Mouse (Mus musculus) gastrocnemius, adult 18-20 months (tissue): ENCODE measurements around the gene Abcg8. TPM values are rescaled to one million over a fixed set of nuclear protein-coding genes. Genes with fewer than 3 reads are reported as not detected.

Experiments
- DNase-seq: peaks from one replicate; pipeline ENCODE4 v3.0.0; 2021; ENCODE audit warnings: low spot score
- total RNA-seq, 2 experiments: library from RNA; stranded (reverse); gene quantifications; 2 replicates each; pipeline ENCODE4 v1.2.3; 2021

The Abcg8 gene
- total RNA-seq, 2 experiments from 2014 or later: not detected

- DNase-seq: no peak
Measured at GRCm38 (mm10) chr17:84709403-84709851, 33.3 kb downstream of the Abcg8 start.

DNA sequence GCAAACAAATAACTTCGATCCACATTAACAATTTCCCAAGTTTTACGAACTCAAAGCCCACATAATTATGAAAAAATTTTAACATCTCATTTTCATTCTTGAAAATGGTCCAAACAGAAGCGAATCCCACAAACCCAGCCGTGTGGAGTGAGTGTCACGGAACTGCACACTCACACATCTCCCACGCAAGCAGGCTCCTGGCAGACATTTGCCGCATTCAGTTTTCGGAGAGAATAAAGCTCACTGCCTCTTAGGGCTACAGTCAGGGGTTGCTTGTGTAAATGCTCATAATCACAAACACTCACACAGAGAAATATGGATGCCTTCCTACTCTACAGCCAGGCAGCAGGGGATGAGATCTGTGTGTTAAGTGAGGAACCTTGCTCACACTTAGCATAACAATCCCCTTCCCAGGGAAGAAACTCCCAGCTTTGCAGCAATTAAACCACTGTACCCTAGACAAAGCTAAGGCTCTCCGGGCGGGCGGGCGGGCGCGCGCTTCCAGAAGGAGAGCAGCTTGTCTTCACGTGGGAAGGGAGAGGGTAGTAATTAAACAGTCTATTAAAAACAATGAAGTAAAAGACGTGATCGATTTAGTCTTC lies 37.6 kb downstream of the Abcg8 start:
- no peak for DNase-seq

DNA sequence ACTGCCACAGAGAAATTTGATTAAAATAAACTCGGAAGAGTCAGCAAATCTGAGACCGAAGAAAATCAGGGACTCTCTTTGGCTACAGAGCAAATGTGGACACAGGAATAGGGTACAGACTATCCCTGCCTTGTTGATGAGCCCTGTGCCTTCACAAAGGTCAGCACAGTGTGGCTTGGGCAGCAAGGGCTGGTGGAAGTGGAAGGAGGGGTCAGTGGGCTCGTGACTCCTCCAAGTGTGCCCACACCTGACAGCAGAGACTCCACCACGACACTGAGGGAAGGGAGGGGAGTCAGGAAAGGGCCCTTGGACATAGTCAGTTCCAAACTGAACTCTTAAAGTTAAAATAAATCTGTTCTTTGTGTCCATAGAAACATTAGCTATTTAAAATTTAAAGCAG lies 38.8 kb downstream of the Abcg8 start:
- DNase-seq: peak; percentile 54

DNA sequence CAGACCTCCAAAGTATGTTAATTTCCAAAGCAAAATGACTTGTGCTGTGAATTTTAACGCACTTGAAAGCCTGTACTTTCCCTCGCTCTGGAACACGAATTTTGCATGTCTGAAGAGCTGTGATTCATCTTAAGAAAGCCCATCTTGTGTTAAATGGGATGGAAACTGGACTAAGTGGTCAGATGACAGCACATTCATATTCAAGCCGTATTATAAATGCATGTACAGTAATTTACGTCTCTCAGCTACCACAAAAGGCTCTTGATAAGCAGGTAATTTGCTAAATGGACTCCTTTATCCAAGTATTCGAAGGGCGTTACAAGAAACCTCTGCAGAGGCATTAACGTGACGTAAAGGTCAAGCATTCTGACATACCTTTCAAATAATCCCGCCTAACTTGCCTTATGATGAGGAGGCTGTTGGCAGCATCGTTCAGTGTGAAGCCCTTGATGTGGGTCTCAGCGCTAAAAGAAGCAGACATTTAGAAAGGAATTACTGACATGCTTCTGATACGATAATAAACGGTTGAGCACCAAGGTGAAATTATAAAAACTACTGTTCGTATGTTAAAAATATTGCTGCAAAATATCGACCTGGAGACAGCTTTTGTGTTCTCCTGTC lies 40.3 kb downstream of the Abcg8 start:
- DNase-seq: no peak

DNA sequence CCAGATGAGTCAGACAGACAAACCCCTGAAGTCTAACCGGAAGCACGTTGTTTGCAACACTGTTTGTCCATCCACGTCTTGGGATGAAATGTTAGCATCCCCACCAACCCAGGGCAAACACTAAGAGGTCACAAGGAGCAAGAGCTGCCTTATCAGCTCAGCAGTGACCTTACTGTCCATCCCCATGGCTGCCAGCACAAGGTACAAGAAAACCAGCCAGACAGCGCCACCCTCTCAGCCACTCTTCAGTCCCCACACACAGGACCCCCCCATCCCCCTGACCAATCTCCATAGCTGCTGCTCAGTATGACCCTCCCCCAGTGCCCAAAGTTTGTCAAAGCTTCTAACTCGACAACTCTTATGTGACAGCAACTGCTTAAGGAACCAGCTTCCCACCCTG lies 41.3 kb downstream of the Abcg8 start:
- no peak for DNase-seq

- DNase-seq: no peak
Measured at GRCm38 (mm10) chr17:84719105-84719504, 43.0 kb downstream of the Abcg8 start.

GRCm38 (mm10) chr17:84724028-84724427 lies 47.9 kb downstream of the Abcg8 start:
- DNase-seq: no peak

DNA sequence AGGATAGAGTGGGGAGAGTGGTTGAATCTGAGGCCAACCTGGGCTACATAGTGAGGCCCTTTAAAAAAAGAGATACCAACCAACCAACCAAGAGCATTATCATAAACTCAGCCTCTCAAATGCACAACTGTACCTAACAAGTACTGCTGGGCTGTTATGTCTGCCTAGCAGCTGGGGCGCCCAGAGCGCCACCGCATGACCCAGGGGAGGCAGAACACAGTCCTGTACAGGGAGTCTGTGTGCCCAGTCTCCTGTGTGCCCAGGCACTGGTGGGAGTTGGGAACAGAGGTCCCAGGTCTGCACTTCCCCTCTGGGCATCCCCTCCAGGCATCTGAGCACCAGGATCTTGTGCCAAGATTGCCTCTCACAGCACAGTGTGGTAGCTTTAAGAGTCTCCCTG lies 49.1 kb downstream of the Abcg8 start:
- no peak for DNase-seq

- DNase-seq: no peak
Measured at GRCm38 (mm10) chr17:84728201-84728911, 52.3 kb downstream of the Abcg8 start.

GRCm38 (mm10) chr17:84729140-84729539 lies 53.0 kb downstream of the Abcg8 start:
- no peak for DNase-seq

DNA sequence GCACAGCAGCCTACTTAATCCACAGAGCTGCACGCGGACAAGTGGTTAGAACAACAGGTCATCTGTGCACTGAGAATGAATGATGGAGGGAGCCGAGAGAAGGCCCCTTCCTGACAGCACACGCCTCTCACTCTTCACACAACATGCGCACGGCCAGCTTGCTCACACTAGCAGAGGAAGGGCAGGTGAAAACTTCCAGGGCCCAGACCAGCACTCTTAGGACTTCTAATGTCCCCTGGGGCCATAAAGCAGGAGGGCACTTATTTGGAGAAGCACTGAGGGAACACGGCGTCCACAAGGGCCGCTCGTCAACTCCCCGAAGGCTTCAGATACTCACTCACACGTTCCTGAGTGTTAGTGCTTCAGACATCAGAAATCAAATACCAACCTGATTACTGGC lies 55.3 kb downstream of the Abcg8 start:
- no peak for DNase-seq

- DNase-seq: no peak
Measured at GRCm38 (mm10) chr17:84732612-84733011, 56.5 kb downstream of the Abcg8 start.

DNA sequence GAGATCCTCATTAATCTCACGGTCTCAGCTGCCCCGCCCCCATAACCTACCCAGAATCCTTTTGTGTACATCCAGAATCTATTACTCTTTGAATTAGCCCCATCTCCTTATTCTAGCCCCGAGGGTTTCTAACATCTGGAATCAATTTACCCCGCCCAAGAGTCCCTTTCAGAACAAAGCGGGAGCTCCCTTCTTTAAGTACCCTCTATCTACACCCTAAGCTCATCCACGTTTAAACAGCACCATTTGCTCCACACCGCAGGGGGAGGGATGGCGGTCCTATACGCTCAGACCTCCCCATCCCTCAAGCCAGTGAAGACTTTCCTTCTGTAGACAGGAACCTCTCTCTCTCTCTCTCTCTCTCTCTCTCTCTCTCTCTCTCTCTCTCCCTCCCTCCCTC lies 60.6 kb downstream of the Abcg8 start:
- DNase-seq: no peak

DNA sequence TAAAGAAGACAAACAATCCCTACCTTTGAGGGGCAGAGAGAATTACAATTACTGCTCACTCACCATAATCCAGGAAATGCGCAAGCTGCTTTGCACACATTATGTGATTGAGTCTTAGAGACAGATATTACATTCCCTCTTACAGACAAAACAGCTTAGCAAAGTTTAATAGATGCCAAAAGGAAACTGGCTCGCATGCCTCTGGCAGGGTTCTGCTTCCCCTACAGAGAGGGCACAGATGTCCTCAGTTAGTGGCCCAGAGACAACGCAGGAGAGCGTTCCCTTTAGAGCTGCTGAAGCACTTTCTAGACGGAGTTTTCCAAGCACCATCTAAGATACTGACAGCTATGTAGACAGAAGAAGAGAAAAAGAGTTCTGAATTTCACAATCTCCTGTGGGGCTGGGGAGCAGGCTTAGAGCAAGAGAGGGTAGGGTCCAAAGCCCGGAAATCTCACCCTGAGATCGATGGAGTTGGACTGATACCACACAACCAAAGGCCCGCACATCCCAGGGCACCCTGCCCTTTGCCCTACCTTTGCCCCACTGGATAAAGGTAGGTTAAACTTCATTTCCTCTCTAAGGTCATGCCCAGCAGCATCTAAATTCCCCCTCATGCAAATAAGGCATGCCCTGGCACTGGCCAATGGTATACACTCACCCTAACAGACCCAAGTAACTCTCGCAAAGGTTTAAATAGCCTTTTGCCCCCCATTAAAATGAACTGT lies 62.1 kb downstream of the Abcg8 start:
- no peak for DNase-seq

DNA sequence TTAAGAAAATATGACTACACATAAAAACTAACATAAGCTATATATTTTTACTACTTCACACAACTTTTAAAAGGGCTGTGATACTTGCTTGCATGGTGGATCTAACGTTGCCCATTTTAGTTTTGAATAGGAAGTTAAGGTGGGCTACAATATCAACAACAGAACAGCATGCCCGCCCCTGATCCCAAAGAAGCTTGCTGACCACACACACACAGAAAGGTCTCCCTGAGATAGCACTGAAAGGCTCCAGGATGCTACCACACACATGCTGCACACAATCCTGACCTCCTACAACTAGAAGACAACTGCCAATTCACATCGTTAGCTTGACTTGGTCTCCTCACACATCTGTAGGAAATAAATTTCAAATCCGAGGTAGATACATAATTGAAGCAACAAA lies 68.2 kb downstream of the Abcg8 start:
- no peak for DNase-seq

DNA sequence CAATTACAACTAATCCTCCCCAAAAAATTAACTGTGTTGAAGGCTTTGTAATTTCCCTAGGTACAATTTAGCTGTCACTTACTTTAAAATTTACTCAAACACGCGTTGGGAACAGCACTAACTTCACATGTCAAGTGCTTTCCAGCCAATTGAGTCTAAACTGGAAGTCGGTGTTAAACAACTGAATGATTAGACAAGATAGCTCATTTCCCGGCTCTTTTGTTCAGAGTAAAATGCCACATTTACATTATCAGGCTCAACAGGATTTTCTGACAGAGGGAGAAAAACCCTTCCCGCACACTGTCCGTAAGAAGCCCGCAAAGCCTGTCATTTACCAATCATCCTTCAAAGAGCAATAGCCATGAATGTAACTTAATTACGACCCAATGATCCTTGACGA lies 68.9 kb downstream of the Abcg8 start:
- DNase-seq: no peak

GRCm38 (mm10) chr17:84747212-84747611 lies 71.1 kb downstream of the Abcg8 start:
- no peak for DNase-seq

DNA sequence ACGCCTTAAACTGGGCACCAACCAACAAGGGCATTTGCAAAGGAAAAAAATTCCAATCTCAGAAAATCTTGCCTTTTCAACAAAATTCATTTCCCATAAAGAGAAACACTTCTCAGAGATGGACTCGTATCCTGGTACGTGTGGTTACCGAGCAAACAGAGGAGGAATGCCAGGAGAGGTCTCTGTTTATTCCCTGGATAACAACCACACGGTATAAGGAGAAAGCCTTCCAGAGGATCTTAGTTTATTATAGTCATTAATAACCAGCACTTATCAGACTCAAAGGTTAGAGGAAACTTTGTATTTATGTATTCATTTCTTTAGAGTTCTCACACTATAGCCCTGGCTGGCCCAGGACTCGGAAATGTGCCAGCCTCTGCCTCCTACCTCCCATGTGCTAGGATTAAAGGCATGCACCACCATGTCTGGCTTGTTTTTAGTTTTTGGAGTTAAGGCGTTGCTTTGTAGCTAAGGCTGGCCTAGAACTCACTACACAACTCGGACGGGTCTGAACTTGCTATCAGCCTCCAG lies 72.1 kb downstream of the Abcg8 start:
- no peak for DNase-seq

DNA sequence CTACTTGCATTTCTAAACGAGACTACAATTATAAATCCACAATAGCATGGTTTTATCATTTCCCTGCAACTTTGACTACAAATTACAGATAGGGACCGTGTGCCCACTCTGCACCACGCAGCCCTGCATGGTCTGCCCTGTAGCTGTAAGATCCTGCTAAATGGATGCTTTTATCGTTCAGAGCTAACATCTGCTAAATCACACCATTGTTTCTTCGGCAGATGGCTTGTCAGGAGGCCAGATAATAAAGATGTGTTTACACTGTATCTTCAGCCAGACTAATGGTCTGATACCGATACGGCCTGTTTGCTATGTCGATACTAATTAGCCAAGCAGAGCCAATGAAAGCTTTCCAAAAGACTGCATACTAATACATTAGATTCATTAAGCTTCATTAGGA lies 73.2 kb downstream of the Abcg8 start:
- no peak for DNase-seq
